Mouse (Mus musculus): ENCODE data around the gene Ecm2. TPM values are rescaled to one million over a fixed set of nuclear protein-coding genes. Genes with fewer than 3 reads are reported as not detected.

Gene Ecm2
- polyA plus RNA-seq, 1 experiment from 2014 or later = 5.8 TPM

- Histone ChIP-seq H3K4me1 (ENCODE audit: control insufficient read depth, insufficient read depth, low read length) (peaks cover 3% of the 10 kb centered on the region; the same call in 1 of the 2 replicates), H3K36me3 (ENCODE audit: control insufficient read depth, insufficient read depth) (0 out of 2 replicates have a peak, but pooled peaks cover 2% of the 10 kb centered on the region), H3K27me3 (ENCODE audit: control insufficient read depth, insufficient read depth, low read length) (no peaks in the 10 kb centered on the region), H3K9ac (ENCODE audit: low read length) (no peak overlapping the region), H3K27ac (ENCODE audit: low read length) (no peak overlapping the region), H3K4me2 (ENCODE audit: low read depth, low read length) (no peak overlapping the region), H3K4me3 (ENCODE audit: low read length) (no peak overlapping the region), H3K9me3 (replicated peaks; ENCODE audit: control insufficient read depth, low read length) (no peaks in the 10 kb centered on the region)
- WGBS = 47% methylated on average over 2 of the region's 2 CpGs
- no peak for ATAC-seq (replicated peaks; ENCODE audit: extremely low read depth, insufficient read depth, low FRiP score)
These were observed 54.6 kb downstream of the Ecm2 start for GRCm38 (mm10) chr13:49559185-49559584.

GRCm38 (mm10) chr13:49560886-49561285 lies 56.3 kb downstream of the Ecm2 start:
- ATAC-seq (replicated peaks; ENCODE audit: extremely low read depth, insufficient read depth, low FRiP score) = no peak
- H3K27me3 ChIP-seq (ENCODE audit: control insufficient read depth, insufficient read depth, low read length) = no peaks in the 10 kb centered on the region
- WGBS = 38% methylated on average over 2 of the region's 2 CpGs
- peaks cover 3% of the 10 kb centered on the region; the same call in 1 of the 2 replicates for H3K4me1 ChIP-seq (ENCODE audit: control insufficient read depth, insufficient read depth, low read length)
- H3K9me3 ChIP-seq (replicated peaks; ENCODE audit: control insufficient read depth, low read length) = no peaks in the 10 kb centered on the region
- H3K9ac ChIP-seq (ENCODE audit: low read length) = no peak overlapping the region
- H3K4me3 ChIP-seq (ENCODE audit: low read length) = no peak overlapping the region
- H3K4me2 ChIP-seq (ENCODE audit: low read depth, low read length) = no peak overlapping the region
- H3K36me3 ChIP-seq (ENCODE audit: control insufficient read depth, insufficient read depth) = 0 out of 2 replicates have a peak, but pooled peaks cover 2% of the 10 kb centered on the region
- no peak overlapping the region for H3K27ac ChIP-seq (ENCODE audit: low read length)

GRCm38 (mm10) chr13:49564347-49564746 lies 59.7 kb downstream of the Ecm2 start:
- no peak for ATAC-seq (replicated peaks; ENCODE audit: extremely low read depth, insufficient read depth, low FRiP score)
- Histone ChIP-seq H3K36me3 (ENCODE audit: control insufficient read depth, insufficient read depth) (0 out of 2 replicates have a peak, but pooled peaks cover 2% of the 10 kb centered on the region), H3K27ac (ENCODE audit: low read length) (no peak overlapping the region), H3K4me2 (ENCODE audit: low read depth, low read length) (no peak overlapping the region), H3K4me3 (ENCODE audit: low read length) (no peak overlapping the region), H3K9me3 (replicated peaks; ENCODE audit: control insufficient read depth, low read length) (no peaks in the 10 kb centered on the region), H3K4me1 (ENCODE audit: control insufficient read depth, insufficient read depth, low read length) (no peaks in the 10 kb centered on the region), H3K27me3 (ENCODE audit: control insufficient read depth, insufficient read depth, low read length) (no peaks in the 10 kb centered on the region), H3K9ac (ENCODE audit: low read length) (no peak overlapping the region)
- 87% methylated on average over 1 of the region's 1 CpGs for WGBS

- H3K27ac ChIP-seq (ENCODE audit: low read length) = no peak overlapping the region
- 73% methylated on average over 3 of the region's 3 CpGs for WGBS
- H3K27me3 ChIP-seq (ENCODE audit: control insufficient read depth, insufficient read depth, low read length) = no peaks in the 10 kb centered on the region
- no peaks in the 10 kb centered on the region for H3K4me1 ChIP-seq (ENCODE audit: control insufficient read depth, insufficient read depth, low read length)
- no peak for ATAC-seq (replicated peaks; ENCODE audit: extremely low read depth, insufficient read depth, low FRiP score)
- no peaks in the 10 kb centered on the region for H3K9me3 ChIP-seq (replicated peaks; ENCODE audit: control insufficient read depth, low read length)
- H3K9ac ChIP-seq (ENCODE audit: low read length) = no peak overlapping the region
- H3K4me2 ChIP-seq (ENCODE audit: low read depth, low read length) = no peak overlapping the region
- no peak overlapping the region for H3K4me3 ChIP-seq (ENCODE audit: low read length)
- H3K36me3 ChIP-seq (ENCODE audit: control insufficient read depth, insufficient read depth) = no peaks in the 10 kb centered on the region
These were observed 65.8 kb downstream of the Ecm2 start for GRCm38 (mm10) chr13:49570371-49570770.

- Histone ChIP-seq H3K27me3 (ENCODE audit: control insufficient read depth, insufficient read depth, low read length) (no peaks in the 10 kb centered on the region), H3K9ac (ENCODE audit: low read length) (no peak overlapping the region), H3K4me1 (ENCODE audit: control insufficient read depth, insufficient read depth, low read length) (no peaks in the 10 kb centered on the region), H3K27ac (ENCODE audit: low read length) (no peak overlapping the region), H3K4me2 (ENCODE audit: low read depth, low read length) (no peak overlapping the region), H3K36me3 (ENCODE audit: control insufficient read depth, insufficient read depth) (no peaks in the 10 kb centered on the region), H3K9me3 (replicated peaks; ENCODE audit: control insufficient read depth, low read length) (no peaks in the 10 kb centered on the region), H3K4me3 (ENCODE audit: low read length) (no peak overlapping the region)
- no peak for ATAC-seq (replicated peaks; ENCODE audit: extremely low read depth, insufficient read depth, low FRiP score)
- 78% methylated on average over 2 of the region's 2 CpGs for WGBS
These were observed 66.8 kb downstream of the Ecm2 start for GRCm38 (mm10) chr13:49571418-49571817.

GRCm38 (mm10) chr13:49581541-49582530 lies 77.2 kb downstream of the Ecm2 start, which contains the start of gene Omd:
Gene Omd, plus strand, starts transcription at chr13:49582462.
- Histone ChIP-seq H3K9me3 (replicated peaks; ENCODE audit: control insufficient read depth, low read length) (no peaks in the 10 kb centered on the region), H3K4me2 (ENCODE audit: low read depth, low read length) (no peak within 1 kb of the TSS), H3K36me3 (ENCODE audit: control insufficient read depth, insufficient read depth) (no peaks in the 10 kb centered on the region), H3K27ac (ENCODE audit: low read length) (peak within 1 kb of the TSS; percentile 19), H3K27me3 (ENCODE audit: control insufficient read depth, insufficient read depth, low read length) (no peaks in the 10 kb centered on the region), H3K4me1 (ENCODE audit: control insufficient read depth, insufficient read depth, low read length) (no peaks in the 10 kb centered on the region), H3K9ac (ENCODE audit: low read length) (no peak within 1 kb of the TSS), H3K4me3 (ENCODE audit: low read length) (no peak within 1 kb of the TSS)
- no peak for ATAC-seq (replicated peaks; ENCODE audit: extremely low read depth, insufficient read depth, low FRiP score)
- WGBS = 60% methylated on average over 8 of the region's 8 CpGs

Other genes starting within 250 kb of the Ecm2 start
- gene Fgd3, start 184.5 kb upstream of the Ecm2 start, polyA plus RNA-seq (2015; fragmentation: Nextera tagmentation; extraction: Ambion mirVana) = 0.22 and 0.29 TPM in 2 replicates
- gene Bicd2, start 163.2 kb upstream of the Ecm2 start, polyA plus RNA-seq (2015; fragmentation: Nextera tagmentation; extraction: Ambion mirVana) = 55.9 and 59.8 TPM in 2 replicates
- 11.1 and 11.8 TPM in 2 replicates for gene Ippk, start 83.6 kb upstream of the Ecm2 start, polyA plus RNA-seq (2015; fragmentation: Nextera tagmentation; extraction: Ambion mirVana)
- gene Tes3-ps, start 11.5 kb upstream of the Ecm2 start, polyA plus RNA-seq (2015; fragmentation: Nextera tagmentation; extraction: Ambion mirVana) = 0.74 and 1.1 TPM in 2 replicates
- 32.2 and 45.0 TPM in 2 replicates for gene Aspn, start 39.6 kb downstream of the Ecm2 start, polyA plus RNA-seq (2015; fragmentation: Nextera tagmentation; extraction: Ambion mirVana)
- gene Omd, start 77.7 kb downstream of the Ecm2 start, polyA plus RNA-seq (2015; fragmentation: Nextera tagmentation; extraction: Ambion mirVana) = 0.74 and 1.3 TPM in 2 replicates
- gene Ogn, start 103.2 kb downstream of the Ecm2 start, polyA plus RNA-seq (2015; fragmentation: Nextera tagmentation; extraction: Ambion mirVana) = 49.8 and 53.8 TPM in 2 replicates
- 25.5 and 28.1 TPM in 2 replicates for gene Cenpp, start 148.0 kb downstream of the Ecm2 start, polyA plus RNA-seq (2015; fragmentation: Nextera tagmentation; extraction: Ambion mirVana)
- 11.5 TPM in 2 replicates for gene Nol8, start 148.3 kb downstream of the Ecm2 start, polyA plus RNA-seq (2015; fragmentation: Nextera tagmentation; extraction: Ambion mirVana)
- gene Iars, start 177.3 kb downstream of the Ecm2 start, polyA plus RNA-seq (2015; fragmentation: Nextera tagmentation; extraction: Ambion mirVana) = 49.1 and 52.6 TPM in 2 replicates

Data from heart, embryonic 16.5 days (tissue).